Mouse (Mus musculus): Measurements from ENCODE around the gene Tnik. TPM values are rescaled to one million over a fixed set of nuclear protein-coding genes. Genes with fewer than 3 reads are reported as not detected.

The Tnik gene
- polyA plus RNA-seq, 1 experiment, result not detected

GRCm38 (mm10) chr3:28358391-28358790 lies 95.4 kb downstream of the Tnik start:
- H3K9me3 ChIP-seq (ENCODE audit: control insufficient read depth, low read length), result no peaks in the 10 kb centered on the region
- H3K36me3 ChIP-seq (ENCODE audit: control insufficient read depth), result no peaks in the 10 kb centered on the region
- TF ChIP-seq GATA1 (IDR thresholded peaks at IDR 0.05; ENCODE audit: low read length) (no peak), TAL1 (IDR thresholded peaks at IDR 0.05; ENCODE audit: low read length) (no peak)

GRCm38 (mm10) chr3:28359138-28359537 lies 96.1 kb downstream of the Tnik start:
- no peaks in the 10 kb centered on the region for H3K36me3 ChIP-seq (ENCODE audit: control insufficient read depth)
- H3K9me3 ChIP-seq (ENCODE audit: control insufficient read depth, low read length), result no peaks in the 10 kb centered on the region
- H3K4me1 ChIP-seq (ENCODE audit: control insufficient read depth), result no peaks in the 10 kb centered on the region
- H3K4me3 ChIP-seq (replicated peaks), result no peak overlapping the region
- no peaks in the 10 kb centered on the region for H3K27me3 ChIP-seq (ENCODE audit: control insufficient read depth)
- TF ChIP-seq GATA1 (IDR thresholded peaks at IDR 0.05; ENCODE audit: low read length) (no peak), TAL1 (IDR thresholded peaks at IDR 0.05; ENCODE audit: low read length) (no peak)

More at GRCm38 (mm10) chr3:28358391-28358790, 95.4 kb downstream of the Tnik start:
- no peak overlapping the region for H3K4me3 ChIP-seq (replicated peaks)
- H3K4me1 ChIP-seq (ENCODE audit: control insufficient read depth), result no peaks in the 10 kb centered on the region
- H3K27me3 ChIP-seq (ENCODE audit: control insufficient read depth), result no peaks in the 10 kb centered on the region

DNA sequence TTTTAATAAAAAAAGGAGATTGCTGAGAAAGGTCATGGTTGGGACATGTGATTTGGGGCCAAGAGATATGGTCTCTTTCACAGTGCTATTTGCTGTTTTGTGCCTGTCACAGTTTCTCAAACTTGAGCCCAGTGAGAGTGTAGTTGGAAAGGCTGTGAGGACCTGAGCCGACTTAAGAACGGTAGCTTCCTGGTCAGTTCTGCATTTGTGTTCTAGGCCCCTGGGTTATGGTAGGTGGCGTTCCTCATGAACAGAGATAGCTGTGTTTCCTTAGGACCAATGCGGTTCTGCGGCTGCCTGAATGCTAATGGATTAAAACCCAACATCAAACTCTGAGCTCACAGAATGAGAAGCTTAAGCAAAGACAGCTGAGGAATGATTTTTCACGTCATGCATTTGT lies 98.0 kb downstream of the Tnik start:
- TF ChIP-seq GATA1 (IDR thresholded peaks at IDR 0.05; ENCODE audit: low read length), result no peak
- TF ChIP-seq TAL1 (IDR thresholded peaks at IDR 0.05; ENCODE audit: low read length), result no peak
- Histone ChIP-seq H3K36me3 (ENCODE audit: control insufficient read depth) (no peaks in the 10 kb centered on the region), H3K4me1 (ENCODE audit: control insufficient read depth) (no peaks in the 10 kb centered on the region), H3K9me3 (ENCODE audit: control insufficient read depth, low read length) (no peaks in the 10 kb centered on the region), H3K4me3 (replicated peaks) (no peak overlapping the region), H3K27me3 (ENCODE audit: control insufficient read depth) (no peaks in the 10 kb centered on the region)

DNA sequence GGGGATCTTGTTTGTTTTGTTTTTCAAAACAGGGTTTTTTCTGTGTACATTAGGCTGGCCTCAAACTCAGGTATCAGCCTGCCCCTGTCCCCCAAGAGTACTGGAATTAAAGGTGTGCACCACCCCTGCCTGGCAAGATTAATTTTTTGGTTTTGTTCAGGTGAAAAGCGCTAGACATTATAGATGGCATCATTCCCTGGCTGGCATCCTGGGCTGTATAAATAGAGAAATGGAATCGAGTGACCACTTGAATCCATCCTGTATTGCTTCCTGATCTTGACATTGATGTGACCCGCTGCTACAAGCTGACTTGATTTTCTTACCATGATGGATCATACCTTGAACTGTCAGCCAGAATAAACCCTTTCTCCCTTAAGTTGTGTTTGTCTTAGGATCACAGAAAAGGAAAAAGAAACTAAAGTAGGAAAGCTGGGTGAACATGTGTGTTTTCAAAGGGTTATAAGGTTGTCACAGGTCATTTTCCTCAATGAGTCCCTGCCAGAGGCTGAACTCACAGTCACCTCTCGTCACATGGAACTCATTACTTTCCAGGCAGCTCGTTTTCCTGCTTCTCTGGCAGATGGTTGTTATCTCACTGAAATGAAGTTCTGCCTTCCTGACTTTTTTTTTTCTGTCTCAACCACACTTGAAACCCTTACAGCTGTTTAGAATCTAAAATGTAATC lies 100.6 kb downstream of the Tnik start:
- TF ChIP-seq GATA1 (IDR thresholded peaks at IDR 0.05; ENCODE audit: low read length) (no peak), TAL1 (IDR thresholded peaks at IDR 0.05; ENCODE audit: low read length) (no peak)
- Histone ChIP-seq H3K9me3 (ENCODE audit: control insufficient read depth, low read length) (no peaks in the 10 kb centered on the region), H3K36me3 (ENCODE audit: control insufficient read depth) (no peaks in the 10 kb centered on the region), H3K4me1 (ENCODE audit: control insufficient read depth) (no peaks in the 10 kb centered on the region), H3K27me3 (ENCODE audit: control insufficient read depth) (no peaks in the 10 kb centered on the region), H3K4me3 (replicated peaks) (no peak overlapping the region)

DNA sequence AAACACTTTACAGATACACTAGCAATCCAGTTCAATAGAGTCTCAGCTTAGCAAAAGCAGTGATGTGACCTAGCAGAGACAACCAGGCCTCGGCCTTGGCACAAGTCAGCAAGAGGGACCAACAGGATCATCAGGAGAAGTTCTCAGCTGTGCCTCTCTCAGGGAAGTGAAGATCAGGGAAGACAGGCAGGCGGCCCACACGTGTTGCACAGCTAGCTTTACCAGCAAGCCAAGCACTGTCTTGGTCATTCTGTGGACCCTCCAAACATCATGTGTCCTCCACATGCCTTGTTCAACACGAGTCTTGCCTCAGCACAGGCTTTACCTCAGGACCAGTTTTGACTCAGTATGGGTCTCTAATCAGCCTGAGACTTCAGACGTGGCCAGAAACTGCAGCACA lies 105.7 kb downstream of the Tnik start:
- no peak overlapping the region for H3K4me3 ChIP-seq (replicated peaks)
- no peak for TF ChIP-seq GATA1 (IDR thresholded peaks at IDR 0.05; ENCODE audit: low read length)
- TF ChIP-seq TAL1 (IDR thresholded peaks at IDR 0.05; ENCODE audit: low read length), result no peak
- H3K9me3 ChIP-seq (ENCODE audit: control insufficient read depth, low read length), result no peaks in the 10 kb centered on the region
- H3K27me3 ChIP-seq (ENCODE audit: control insufficient read depth), result no peaks in the 10 kb centered on the region
- H3K4me1 ChIP-seq (ENCODE audit: control insufficient read depth), result no peaks in the 10 kb centered on the region
- H3K36me3 ChIP-seq (ENCODE audit: control insufficient read depth), result no peaks in the 10 kb centered on the region

GRCm38 (mm10) chr3:28369266-28369665 lies 106.3 kb downstream of the Tnik start:
- H3K36me3 ChIP-seq (ENCODE audit: control insufficient read depth), result no peaks in the 10 kb centered on the region
- TF ChIP-seq GATA1 (IDR thresholded peaks at IDR 0.05; ENCODE audit: low read length) (no peak), TAL1 (IDR thresholded peaks at IDR 0.05; ENCODE audit: low read length) (no peak)
- no peak overlapping the region for H3K4me3 ChIP-seq (replicated peaks)
- H3K4me1 ChIP-seq (ENCODE audit: control insufficient read depth), result no peaks in the 10 kb centered on the region
- H3K27me3 ChIP-seq (ENCODE audit: control insufficient read depth), result no peaks in the 10 kb centered on the region
- no peaks in the 10 kb centered on the region for H3K9me3 ChIP-seq (ENCODE audit: control insufficient read depth, low read length)

DNA sequence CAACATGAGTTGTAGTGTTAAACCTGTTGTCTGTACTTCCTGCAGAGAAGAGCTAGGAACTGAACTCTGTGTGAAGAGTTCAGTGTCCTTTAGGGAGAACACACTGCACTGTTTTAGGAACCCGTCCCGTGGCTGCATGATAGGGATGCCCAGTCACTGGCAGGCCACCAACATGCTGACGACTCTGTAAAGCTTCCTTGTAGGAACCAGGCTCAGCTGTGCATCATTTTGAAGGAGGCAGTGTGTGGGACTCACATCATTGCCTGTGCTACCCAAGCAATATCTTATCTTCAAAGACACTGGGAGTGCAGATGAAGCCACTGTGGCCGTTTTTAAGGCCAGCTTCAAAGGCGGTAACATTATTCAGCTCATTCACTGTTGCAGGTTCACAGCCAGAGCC lies 106.7 kb downstream of the Tnik start:
- no peak for TF ChIP-seq GATA1 (IDR thresholded peaks at IDR 0.05; ENCODE audit: low read length)
- TF ChIP-seq TAL1 (IDR thresholded peaks at IDR 0.05; ENCODE audit: low read length), result no peak
- Histone ChIP-seq H3K27me3 (ENCODE audit: control insufficient read depth) (no peaks in the 10 kb centered on the region), H3K4me3 (replicated peaks) (no peak overlapping the region), H3K9me3 (ENCODE audit: control insufficient read depth, low read length) (no peaks in the 10 kb centered on the region), H3K36me3 (ENCODE audit: control insufficient read depth) (no peaks in the 10 kb centered on the region), H3K4me1 (ENCODE audit: control insufficient read depth) (no peaks in the 10 kb centered on the region)

- TF ChIP-seq TAL1 (IDR thresholded peaks at IDR 0.05; ENCODE audit: low read length), result no peak
- no peak for TF ChIP-seq GATA1 (IDR thresholded peaks at IDR 0.05; ENCODE audit: low read length)
- Histone ChIP-seq H3K4me3 (replicated peaks) (no peak overlapping the region), H3K9me3 (ENCODE audit: control insufficient read depth, low read length) (no peaks in the 10 kb centered on the region), H3K36me3 (ENCODE audit: control insufficient read depth) (no peaks in the 10 kb centered on the region), H3K27me3 (ENCODE audit: control insufficient read depth) (no peaks in the 10 kb centered on the region), H3K4me1 (ENCODE audit: control insufficient read depth) (no peaks in the 10 kb centered on the region)
These were observed 108.6 kb downstream of the Tnik start for GRCm38 (mm10) chr3:28371583-28371982.

GRCm38 (mm10) chr3:28372459-28372858 lies 109.4 kb downstream of the Tnik start:
- Histone ChIP-seq H3K9me3 (ENCODE audit: control insufficient read depth, low read length) (no peaks in the 10 kb centered on the region), H3K4me1 (ENCODE audit: control insufficient read depth) (no peaks in the 10 kb centered on the region), H3K4me3 (replicated peaks) (no peak overlapping the region), H3K36me3 (ENCODE audit: control insufficient read depth) (no peaks in the 10 kb centered on the region), H3K27me3 (ENCODE audit: control insufficient read depth) (no peaks in the 10 kb centered on the region)
- TF ChIP-seq TAL1 (IDR thresholded peaks at IDR 0.05; ENCODE audit: low read length) (no peak), GATA1 (IDR thresholded peaks at IDR 0.05; ENCODE audit: low read length) (no peak)

Data from erythroblast, embryonic 14.5 days (primary cell).